Mouse (Mus musculus) CH12.LX (cell line): Measurements from ENCODE around the gene Nf1.

Source experiments
- CTCF ChIP-seq, 2 experiments: IDR thresholded peaks in 1 of 2; conservative IDR thresholded peaks in 1 of 2; 2 replicates each; pipeline ENCODE4 v1.5.1; 2011 to 2012; ENCODE audit warnings: low read depth in 2 of 2, low read length in 2 of 2, improper control_type of control experiment in 1 of 2, inconsistent platforms in 1 of 2, mild to moderate bottlenecking in 1 of 2, moderate library complexity in 1 of 2
- JUND ChIP-seq: conservative IDR thresholded peaks from 2 replicates; pipeline ENCODE4 v1.6.1; 2011; ENCODE audit warnings: low read depth, low read length, improper control_type of control experiment
- POLR2A ChIP-seq: IDR thresholded peaks from 2 replicates; pipeline ENCODE4 v1.6.1; 2011; ENCODE audit warnings: low read depth, mild to moderate bottlenecking, improper control_type of control experiment, low read length
- TCF12 ChIP-seq: IDR thresholded peaks from 2 replicates; pipeline ENCODE4 v1.6.1; 2014; ENCODE audit warnings: low read depth, mild to moderate bottlenecking, inconsistent platforms, low read length, improper control_type of control experiment

DNA sequence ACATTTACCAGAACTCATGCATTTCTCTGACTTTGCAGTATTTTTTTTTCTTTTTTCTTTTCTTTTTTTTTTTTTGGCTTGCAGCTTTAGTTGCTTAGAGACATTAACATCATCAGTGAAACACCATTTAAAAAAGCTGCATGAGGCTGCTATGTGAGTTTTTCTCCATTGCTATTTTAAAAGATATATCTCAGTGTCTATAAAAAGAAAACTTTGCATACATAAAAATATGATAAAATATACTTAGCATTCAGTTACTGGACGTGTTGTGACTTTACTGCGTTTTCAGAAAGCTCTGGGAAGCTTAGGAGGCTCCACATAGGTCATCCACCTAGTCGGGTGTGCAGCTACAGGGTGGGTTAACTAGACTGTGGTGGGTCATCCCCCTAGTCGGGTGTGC is 120.4 kb downstream of the Nf1 start:
- TF ChIP-seq JUND: no peak
- no peak for TF ChIP-seq CTCF (conservative IDR thresholded peaks at IDR 0.05 in 1 of 2, IDR thresholded peaks at IDR 0.05 in 1 of 2; ENCODE audit: low read depth in 2 of 2, low read length in 2 of 2)
- no peak for TF ChIP-seq POLR2A
- no peak for TF ChIP-seq TCF12
